In genomic region chr14:122010301-122010700, GRCm38 (mm10) we compare ENCODE assay signal across 16 mouse cellular contexts. TPM values are rescaled to one million over a fixed set of nuclear protein-coding genes. Genes with fewer than 3 reads are reported as not detected.
DNase-seq lines count a peak whose midpoint lies in the region; ATAC-seq and TF ChIP-seq lines count a peak whose summit lies in the region.
"Had no signal": no experiment of that assay in that cellular context is flagged by ENCODE, and none has a peak within 500 bp of the region (broad histone marks: within the 10 kb centered on the region; RNA-seq: fewer than 3 reads in every experiment).

No protein-coding gene starts in this region.

- H3K9ac ChIP-seq in lung, postnatal 0 days (replicated peaks; ENCODE audit: low read depth) = no peak overlapping the region
- no peak overlapping the region for H3K9ac ChIP-seq in midbrain, embryonic 15.5 days
- H3K9ac ChIP-seq: forebrain, embryonic 12.5 days; limb, embryonic 12.5 days; liver, embryonic 15.5 days had no signal

- 68% methylated on average over 7 of the region's 7 CpGs for WGBS in lung, postnatal 0 days
- 77% methylated on average over 7 of the region's 7 CpGs for WGBS in midbrain, embryonic 15.5 days

- no peak for TF ChIP-seq EP300 in lung, postnatal 0 days (IDR thresholded peaks at IDR 0.05)

- no peak overlapping the region for H3K4me2 ChIP-seq in lung, postnatal 0 days (replicated peaks; ENCODE audit: low read depth, low read length)
- H3K4me2 ChIP-seq in midbrain, embryonic 15.5 days = no peak overlapping the region
- H3K4me2 ChIP-seq: forebrain, embryonic 12.5 days; limb, embryonic 12.5 days; liver, embryonic 15.5 days had no signal

- ATAC-seq in lung, postnatal 0 days = no peak
- ATAC-seq in midbrain, embryonic 15.5 days (replicated peaks) = no peak
- ATAC-seq in inflammation-experienced regulatory T-cells, adult 6 months = no peak

- H3K4me1 ChIP-seq in lung, postnatal 0 days (ENCODE audit: insufficient read depth, low read depth, low read length) = no peaks in the 10 kb centered on the region
- no peaks in the 10 kb centered on the region for H3K4me1 ChIP-seq in midbrain, embryonic 15.5 days
- H3K4me1 ChIP-seq: forebrain, embryonic 12.5 days had no signal

- no peak overlapping the region for H3K4me3 ChIP-seq in lung, postnatal 0 days (ENCODE audit: low read depth, low read length)
- no peak overlapping the region for H3K4me3 ChIP-seq in midbrain, embryonic 15.5 days
- H3K4me3 ChIP-seq: forebrain, embryonic 12.5 days; left cerebral cortex, adult 2 months; limb, embryonic 12.5 days; liver, embryonic 15.5 days had no signal

- no peak overlapping the region for H3K27ac ChIP-seq in lung, postnatal 0 days (ENCODE audit: low read length)
- peak overlapping the region; percentile 39; the same call in 1 of the 2 replicates for H3K27ac ChIP-seq in midbrain, embryonic 15.5 days
- H3K27ac ChIP-seq: forebrain, embryonic 12.5 days; left cerebral cortex, adult 2 months; limb, embryonic 12.5 days; liver, embryonic 15.5 days had no signal

- DNase-seq in lung, postnatal 0 days (ENCODE audit: low spot score) = peak; percentile 26
- no peak for DNase-seq in lung, postnatal 36 days
- peak; percentile 44 for DNase-seq in brain, adult 2 months (ENCODE audit: low read depth, low spot score)
- DNase-seq in gastrocnemius, postnatal 14 days = peak; percentile 49
- no peak for DNase-seq in ovary, postnatal 10 days (ENCODE audit: low spot score)
- DNase-seq: cerebellum, adult 9-11 months; kidney, adult 11 months; kidney, postnatal 25 days had no signal

- no peaks in the 10 kb centered on the region for H3K9me3 ChIP-seq in lung, postnatal 0 days (ENCODE audit: low read length)
- H3K9me3 ChIP-seq in midbrain, embryonic 15.5 days = no peaks in the 10 kb centered on the region
- H3K9me3 ChIP-seq: forebrain, embryonic 12.5 days; limb, embryonic 12.5 days; liver, embryonic 15.5 days had no signal

- no peaks in the 10 kb centered on the region for H3K27me3 ChIP-seq in lung, postnatal 0 days (replicated peaks; ENCODE audit: insufficient read depth, low read length)
- H3K27me3 ChIP-seq in midbrain, embryonic 15.5 days (replicated peaks) = no peaks in the 10 kb centered on the region
- H3K27me3 ChIP-seq: forebrain, embryonic 12.5 days; limb, embryonic 12.5 days; liver, embryonic 15.5 days had no signal

- intact Hi-C loops in gastrocnemius, postnatal 14 days (cut with DNase I; ENCODE audit: low total_unique reads) = no loop called here

- TF ChIP-seq CTCF in lung, postnatal 0 days (IDR thresholded peaks at IDR 0.05) = no peak

- H3K36me3 ChIP-seq in lung, postnatal 0 days (ENCODE audit: insufficient read depth, low read length) = 0 out of 2 replicates have a peak, but pooled peaks cover 6% of the 10 kb centered on the region
- no peaks in the 10 kb centered on the region; the same call in 1 of the 2 replicates for H3K36me3 ChIP-seq in midbrain, embryonic 15.5 days (replicated peaks)

RNA-seq across cellular contexts. Expression of gene Timm8a2, which starts 24.2 kb away (rescaled TPM):
- not detected in 2 replicates for polyA plus RNA-seq in lung, postnatal 0 days (2015; fragmentation: Nextera tagmentation; extraction: Ambion mirVana)
- total RNA-seq in gastrocnemius, postnatal 14 days (2021) = not detected
- polyA plus RNA-seq in midbrain, embryonic 15.5 days (2015; fragmentation: Nextera tagmentation; extraction: Ambion mirVana) = not detected in 2 replicates
- polyA plus RNA-seq in inflammation-experienced regulatory T-cells, adult 6 months (2017; shearing (Covaris generic)) = not detected
- total RNA-seq: gastrocnemius, postnatal 36 days; left cerebral cortex, adult 2 months had no signal
- polyA plus RNA-seq: forebrain, embryonic 12.5 days; hindbrain, embryonic 11.5 days; limb, embryonic 12.5 days; liver, embryonic 15.5 days had no signal

RNA-seq across cellular contexts. Expression of gene Gpr183, which starts 45.3 kb away (rescaled TPM):
- polyA plus RNA-seq in lung, postnatal 0 days (2015; fragmentation: Nextera tagmentation; extraction: Ambion mirVana) = 1.6 TPM in 2 replicates
- total RNA-seq in gastrocnemius, postnatal 14 days (2021) = 1 to 10 TPM in 1 of 2 experiments, under 1 TPM in 1; 0.64 to 1.3 TPM
- polyA plus RNA-seq in midbrain, embryonic 15.5 days (2015; fragmentation: Nextera tagmentation; extraction: Ambion mirVana) = 1.0 and 1.1 TPM in 2 replicates
- polyA plus RNA-seq in inflammation-experienced regulatory T-cells, adult 6 months (2017; shearing (Covaris generic)) = 100 to 1,000 TPM; 108 to 142 (median 140) TPM

Comparison
In these comparisons a context has a peak if more than half of its experiments do, and no peak if none do; other contexts are left out.
1. DNase-seq: peak in lung, postnatal 0 days (single experiment), brain, adult 2 months (single experiment) and gastrocnemius, postnatal 14 days (single experiment); none in lung, postnatal 36 days (single experiment) and ovary, postnatal 10 days (single experiment).
2. RNA of gene Gpr183, which starts 45.3 kb away (polyA plus RNA-seq): 108 to 142 TPM in inflammation-experienced regulatory T-cells, adult 6 months; 1.6 TPM in lung, postnatal 0 days and 1.0 to 1.1 TPM in midbrain, embryonic 15.5 days; every median in the first group is over 10 times any median in the second.